Mouse (Mus musculus) lung, adult 2 months (tissue): ENCODE measurements around the gene Gpc6.

Experiments used
- CTCF ChIP-seq: fragments of 200-500 bp; IDR thresholded peaks from 2 replicates; pipeline ENCODE4 v1.5.1; 2011; ENCODE audit warnings: mild to moderate bottlenecking, low read length, control low read depth; ENCODE audit not compliant: insufficient read depth
- POLR2A ChIP-seq: fragments of 200-500 bp; IDR thresholded peaks from 2 replicates; pipeline ENCODE4 v1.6.1; 2011; ENCODE audit warnings: low read depth, mild to moderate bottlenecking, control low read depth, low read length, borderline replicate concordance; ENCODE audit errors: extremely low read depth

DNA sequence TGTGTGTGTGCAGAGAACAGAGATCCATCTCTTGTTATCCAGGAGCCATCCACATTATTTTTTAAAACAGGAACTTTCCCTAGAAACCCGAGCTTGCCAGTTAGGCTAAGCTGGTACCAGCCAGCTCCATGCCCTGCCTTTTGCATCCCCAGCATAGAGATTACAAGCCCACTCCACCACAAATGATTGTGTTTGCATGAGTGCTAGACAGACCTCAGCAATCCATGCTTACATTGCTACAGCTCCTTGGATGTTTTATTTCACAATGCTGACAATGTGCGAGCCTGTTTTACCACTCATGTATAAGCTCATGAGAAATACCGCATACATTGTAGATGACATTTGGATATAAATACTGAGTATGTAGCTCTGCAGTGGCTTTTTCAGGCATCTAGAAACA is 375.9 kb downstream of the Gpc6 start:
- TF ChIP-seq CTCF (no peak), POLR2A (no peak)
